Mouse (Mus musculus) 416B (cell line): Measurements from ENCODE around the gene Tmcc1.
"Not testable (repeated sequence)": the region's sequence is repeated elsewhere in the genome, so short reads cannot be mapped to it uniquely, and the experiment has no call there.

Source experiments
- DNase-seq: peaks from one replicate; pipeline ENCODE4 v3.0.0; 2011; ENCODE audit warnings: low read depth

Gene Tmcc1

GRCm38 (mm10) chr6:116193394-116194393 is at the start of gene Tmcc1:
Gene Tmcc1 (minus strand): TSS chr6:116193486.
- DNase-seq: peak; percentile 93

GRCm38 (mm10) chr6:116240371-116240770 is 47.1 kb upstream of the Tmcc1 start:
- peak; percentile 25 for DNase-seq

GRCm38 (mm10) chr6:116238083-116238482 is 44.8 kb upstream of the Tmcc1 start:
- DNase-seq: no peak

GRCm38 (mm10) chr6:116235336-116235735 is 42.0 kb upstream of the Tmcc1 start:
- no peak for DNase-seq

GRCm38 (mm10) chr6:116234821-116235220 is 41.5 kb upstream of the Tmcc1 start:
- not testable (repeated sequence) for DNase-seq

GRCm38 (mm10) chr6:116228785-116229525 is 35.7 kb upstream of the Tmcc1 start:
- DNase-seq: peak; percentile 63

GRCm38 (mm10) chr6:116227767-116228166 is 34.5 kb upstream of the Tmcc1 start:
- DNase-seq: peak; percentile 65

- DNase-seq: peak; percentile 98
These were observed 14.6 kb upstream of the Tmcc1 start, which contains the start of gene Washc2 for GRCm38 (mm10) chr6:116207729-116208534. Gene Washc2 (plus strand): TSS chr6:116208038.

- peak; percentile 80 for DNase-seq
These were observed 6.4 kb upstream of the Tmcc1 start for GRCm38 (mm10) chr6:116199682-116200081.

- DNase-seq: peak; percentile 86
These were observed 4.9 kb upstream of the Tmcc1 start for GRCm38 (mm10) chr6:116198173-116198572.

- DNase-seq: no peak
These were observed 2.5 kb upstream of the Tmcc1 start for GRCm38 (mm10) chr6:116195811-116196210.

GRCm38 (mm10) chr6:116192809-116193311 is 426 bp downstream of the Tmcc1 start:
- DNase-seq: peak; percentile 26

GRCm38 (mm10) chr6:116189417-116189816 is 3.9 kb downstream of the Tmcc1 start:
- DNase-seq: no peak

GRCm38 (mm10) chr6:116186485-116186884 is 6.8 kb downstream of the Tmcc1 start:
- peak; percentile 56 for DNase-seq

- DNase-seq: no peak
These were observed 9.8 kb downstream of the Tmcc1 start for GRCm38 (mm10) chr6:116183509-116183908.

GRCm38 (mm10) chr6:116180731-116181130 is 12.6 kb downstream of the Tmcc1 start:
- no peak for DNase-seq

- no peak for DNase-seq
These were observed 14.9 kb downstream of the Tmcc1 start for GRCm38 (mm10) chr6:116178376-116178775.

GRCm38 (mm10) chr6:116173511-116174099 is 19.7 kb downstream of the Tmcc1 start:
- not testable (repeated sequence) for DNase-seq

- no peak for DNase-seq
These were observed 26.9 kb downstream of the Tmcc1 start for GRCm38 (mm10) chr6:116166383-116166782.

GRCm38 (mm10) chr6:116154854-116155624 is 38.2 kb downstream of the Tmcc1 start:
- DNase-seq: peak; percentile 38
